Mouse (Mus musculus) myocyte (in vitro differentiated cells): ENCODE results near the gene Cd3g.

ENCODE experiments used
- E2F4 ChIP-seq: IDR thresholded peaks from one replicate; pipeline ENCODE4 v1.6.1; 2011; ENCODE audit warnings: mild to moderate bottlenecking, control low read depth, moderate library complexity; ENCODE audit not compliant: insufficient read depth
- MAX ChIP-seq: IDR thresholded peaks from one replicate; pipeline ENCODE4 v1.6.1; 2011; ENCODE audit warnings: low read depth, mild to moderate bottlenecking, control low read depth
- MYOD1 ChIP-seq, 3 experiments: IDR thresholded peaks; one replicate each; pipeline ENCODE4 v1.6.1; 2011; ENCODE audit warnings: control low read depth in 2 of 3, low read depth in 2 of 3, mild to moderate bottlenecking in 2 of 3, moderate library complexity in 1 of 3; ENCODE audit not compliant: insufficient read length in 2 of 3, control insufficient read depth in 1 of 3
- MYOG ChIP-seq, 3 experiments: IDR thresholded peaks; one replicate each; pipeline ENCODE4 v1.6.1; 2011; ENCODE audit warnings: control low read depth in 2 of 3, low read depth in 2 of 3, mild to moderate bottlenecking in 2 of 3; ENCODE audit not compliant: insufficient read length in 2 of 3, control insufficient read depth in 1 of 3, insufficient read depth in 1 of 3
- POLR2A ChIP-seq: IDR thresholded peaks from one replicate; pipeline ENCODE4 v1.6.1; 2011; ENCODE audit warnings: low read depth, mild to moderate bottlenecking, control low read depth, moderate library complexity; ENCODE audit not compliant: insufficient read length
- POLR2AphosphoS2 ChIP-seq: IDR thresholded peaks from one replicate; pipeline ENCODE4 v1.6.1; 2011; ENCODE audit warnings: low read depth, control low read depth; ENCODE audit not compliant: insufficient read length
- SRF ChIP-seq: IDR thresholded peaks from one replicate; pipeline ENCODE4 v1.6.1; 2011; ENCODE audit warnings: low read depth; ENCODE audit not compliant: control insufficient read depth, insufficient read length
- TCF12 ChIP-seq: IDR thresholded peaks from one replicate; pipeline ENCODE4 v1.6.1; 2011; ENCODE audit warnings: mild to moderate bottlenecking, control low read depth; ENCODE audit not compliant: poor library complexity, insufficient read depth, severe bottlenecking
- USF1 ChIP-seq: IDR thresholded peaks from one replicate; pipeline ENCODE4 v1.6.1; 2011; ENCODE audit warnings: low read depth, mild to moderate bottlenecking, control low read depth, moderate library complexity

DNA sequence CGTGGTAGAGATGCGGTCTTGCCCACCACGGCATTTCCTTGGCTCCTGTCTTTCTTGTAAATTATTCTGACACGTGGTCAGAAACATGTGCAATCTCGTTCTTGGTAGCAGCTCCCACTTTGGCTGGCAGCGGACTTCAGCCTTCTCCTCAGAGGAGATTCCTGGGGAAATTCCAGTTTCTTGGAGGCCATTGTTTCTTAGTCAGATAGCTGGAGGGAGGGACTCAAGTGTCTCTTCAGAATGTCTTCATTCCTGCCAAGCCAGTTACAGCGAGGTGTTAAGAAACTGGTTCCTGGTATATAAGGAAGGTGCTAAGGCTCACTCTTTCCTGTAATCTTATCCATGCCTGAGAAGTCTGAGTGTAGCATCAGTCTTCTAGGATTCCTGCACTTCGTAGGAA lies 47.1 kb upstream of the Cd3g start:
- no peak for TF ChIP-seq POLR2A
- no peak for TF ChIP-seq USF1
- TF ChIP-seq MAX: no peak
- TF ChIP-seq POLR2AphosphoS2: no peak
- no peak for TF ChIP-seq MYOG (IDR thresholded peaks at IDR 0.05; ENCODE audit: control insufficient read depth in 1 of 3, insufficient read depth in 1 of 3, insufficient read length in 2 of 3, low read depth in 2 of 3)
- TF ChIP-seq MYOD1 (IDR thresholded peaks at IDR 0.05; ENCODE audit: control insufficient read depth in 1 of 3, insufficient read length in 2 of 3, low read depth in 2 of 3): no peak
- no peak for TF ChIP-seq TCF12
- no peak for TF ChIP-seq SRF
- TF ChIP-seq E2F4: no peak
